Mouse (Mus musculus) heart, embryonic 11.5 days (tissue): ENCODE results near the gene M1ap. TPM values are rescaled to one million over a fixed set of nuclear protein-coding genes. Genes with fewer than 3 reads are reported as not detected.

Source experiments
- ATAC-seq: fragments of 200-750 bp; cut with Nextera tagmentation; replicated peaks from 2 replicates; pipeline ENCODE4 v1.8.0; 2017; ENCODE audit warnings: moderate library complexity; ENCODE audit not compliant: insufficient number of reproducible peaks, low FRiP score, low TSS enrichment
- H3K27ac ChIP-seq: fragments of 300-500 bp; sonication (generic); 2 replicates; pipeline ENCODE4 v1.5.1; 2014; ENCODE audit warnings: mild to moderate bottlenecking, low read depth, low read length
- H3K27me3 ChIP-seq: fragments of 300-500 bp; sonication (generic); 2 replicates; pipeline ENCODE4 v1.6.1; 2014; ENCODE audit warnings: mild to moderate bottlenecking, low read length, mixed read lengths; ENCODE audit not compliant: control insufficient read depth, insufficient read depth
- H3K36me3 ChIP-seq: fragments of 300-500 bp; sonication (generic); 2 replicates; pipeline ENCODE4 v1.6.1; 2014; ENCODE audit warnings: mild to moderate bottlenecking, low read length, moderate library complexity, mixed read lengths; ENCODE audit not compliant: control insufficient read depth, insufficient read depth
- H3K4me1 ChIP-seq: fragments of 300-500 bp; sonication (generic); 2 replicates; pipeline ENCODE4 v1.6.1; 2014; ENCODE audit warnings: low read length; ENCODE audit not compliant: control insufficient read depth, insufficient read depth
- H3K4me2 ChIP-seq: fragments of 300-500 bp; sonication (generic); 2 replicates; pipeline ENCODE4 v1.6.1; 2014; ENCODE audit warnings: mild to moderate bottlenecking, moderate library complexity
- H3K4me3 ChIP-seq: fragments of 300-500 bp; sonication (generic); 2 replicates; pipeline ENCODE4 v1.5.1; 2014; ENCODE audit warnings: low read depth, low read length
- H3K9ac ChIP-seq: fragments of 300-500 bp; sonication (generic); 2 replicates; pipeline ENCODE4 v1.6.1; 2014; ENCODE audit warnings: mild to moderate bottlenecking, low read depth, low read length, moderate library complexity
- H3K9me3 ChIP-seq: fragments of 300-500 bp; sonication (generic); replicated peaks from 2 replicates; pipeline ENCODE4 v1.6.1; 2016; ENCODE audit warnings: low read length; ENCODE audit not compliant: control insufficient read depth
- WGBS: fragments of 180-500 bp; shearing (Covaris S2); extraction: QIAGEN DNeasy Blood & Tissue Kit; methylation state at CpG from one replicate; pipeline ENCODE4 v1.1.7; 2014; ENCODE audit not compliant: insufficient replicate concordance; 5-methylcytosine and 5-hydroxymethylcytosine counted together
- polyA plus RNA-seq: library from polyadenylated mRNA; unstranded; fragments of >200 nt; fragmentation: Nextera tagmentation; extraction: Ambion mirVana; gene quantifications from 2 replicates; pipeline ENCODE4 v1.2.1, GENCODE M21; 2014

Gene M1ap
- polyA plus RNA-seq = 0.70 and 1.1 TPM in 2 replicates

DNA sequence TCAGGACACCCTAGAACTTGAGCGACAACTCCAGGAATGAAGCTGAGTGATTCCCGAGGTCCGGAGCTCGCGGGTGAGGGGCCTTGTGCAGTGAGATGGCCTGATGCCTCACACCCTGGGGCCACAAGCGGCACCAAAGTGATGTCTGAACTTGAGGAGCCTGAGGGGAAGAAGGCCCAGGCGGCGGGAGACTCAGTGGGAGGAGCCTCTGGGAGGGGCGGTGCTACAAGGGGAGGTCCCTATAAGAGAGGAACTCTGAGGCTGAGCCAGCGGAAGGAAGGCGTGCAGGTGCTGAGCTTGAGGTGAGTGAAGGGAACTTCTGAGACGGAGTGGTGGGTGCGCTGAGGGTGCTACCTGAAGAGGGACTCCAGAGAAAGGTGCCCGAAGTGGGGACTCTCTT, at the start of gene M1ap:
TSS of gene M1ap (plus strand) at position 252 of the 400 bp plus-strand sequence.
- no peak within 1 kb of the TSS for H3K4me3 ChIP-seq
- H3K36me3 ChIP-seq = no peaks in the 10 kb centered on the region
- H3K4me2 ChIP-seq = no peak within 1 kb of the TSS
- no peak for ATAC-seq
- H3K9me3 ChIP-seq = no peaks in the 10 kb centered on the region
- no peak within 1 kb of the TSS for H3K9ac ChIP-seq
- peaks cover 4% of the 10 kb centered on the region; the same call in 1 of the 2 replicates for H3K27me3 ChIP-seq
- 36% methylated on average over 14 of the region's 14 CpGs for WGBS
- H3K4me1 ChIP-seq = no peaks in the 10 kb centered on the region
- no peak within 1 kb of the TSS for H3K27ac ChIP-seq

- 0 out of 2 replicates have a peak, but pooled peaks have one; percentile 44 for ATAC-seq
- no peaks in the 10 kb centered on the region for H3K27me3 ChIP-seq
- no peak overlapping the region for H3K9ac ChIP-seq
- 44% methylated on average over 3 of the region's 3 CpGs for WGBS
- no peak overlapping the region for H3K4me2 ChIP-seq
- no peak overlapping the region for H3K4me3 ChIP-seq
- no peaks in the 10 kb centered on the region for H3K36me3 ChIP-seq
- H3K9me3 ChIP-seq = no peaks in the 10 kb centered on the region
- peaks cover 15% of the 10 kb centered on the region for H3K4me1 ChIP-seq
- H3K27ac ChIP-seq = peak overlapping the region; percentile 13; the same call in 1 of the 2 replicates
Measured at GRCm38 (mm10) chr6:82897311-82897710, 49.4 kb upstream of the M1ap start.

- no peak for ATAC-seq
- Histone ChIP-seq H3K27me3 (no peaks in the 10 kb centered on the region), H3K36me3 (no peaks in the 10 kb centered on the region), H3K27ac (no peak overlapping the region), H3K9ac (no peak overlapping the region), H3K4me3 (no peak overlapping the region), H3K4me1 (peaks cover 15% of the 10 kb centered on the region), H3K4me2 (no peak overlapping the region), H3K9me3 (no peaks in the 10 kb centered on the region)
- 72% methylated on average over 4 of the region's 4 CpGs for WGBS
Measured at GRCm38 (mm10) chr6:82898227-82898626, 48.5 kb upstream of the M1ap start.

DNA sequence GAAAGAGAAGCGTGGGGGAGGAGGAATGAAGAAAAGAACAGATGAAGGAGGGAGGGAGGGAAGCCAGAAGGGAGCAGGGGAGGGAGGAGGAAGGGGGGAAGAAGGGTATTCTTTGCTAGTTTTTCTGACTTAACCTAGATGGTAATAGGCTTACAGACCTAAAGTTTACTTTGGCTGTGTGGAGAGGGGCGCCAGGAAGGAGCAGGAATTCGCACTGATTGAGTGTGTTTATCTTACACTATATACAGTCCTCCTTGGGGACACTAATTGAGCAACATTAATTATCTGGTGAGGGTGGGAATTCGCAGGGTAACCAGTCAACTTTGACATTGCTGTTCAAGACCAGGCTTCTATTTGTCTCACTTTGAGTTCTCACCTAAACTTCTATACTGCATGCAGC, 48.0 kb upstream of the M1ap start:
- H3K4me2 ChIP-seq = no peak overlapping the region
- no peak overlapping the region for H3K9ac ChIP-seq
- no peaks in the 10 kb centered on the region for H3K9me3 ChIP-seq
- H3K27me3 ChIP-seq = no peaks in the 10 kb centered on the region
- 30% methylated on average over 4 of the region's 4 CpGs for WGBS
- no peak overlapping the region for H3K27ac ChIP-seq
- H3K4me3 ChIP-seq = no peak overlapping the region
- ATAC-seq = 0 out of 2 replicates have a peak, but pooled peaks have one; percentile 51
- H3K36me3 ChIP-seq = no peaks in the 10 kb centered on the region
- peaks cover 15% of the 10 kb centered on the region for H3K4me1 ChIP-seq

GRCm38 (mm10) chr6:82902559-82902958, 44.1 kb upstream of the M1ap start:
- Histone ChIP-seq H3K4me3 (no peak overlapping the region), H3K36me3 (no peaks in the 10 kb centered on the region), H3K9me3 (no peaks in the 10 kb centered on the region), H3K27me3 (0 out of 2 replicates have a peak, but pooled peaks cover 3% of the 10 kb centered on the region), H3K4me1 (peaks cover 10% of the 10 kb centered on the region), H3K27ac (no peak overlapping the region), H3K4me2 (no peak overlapping the region), H3K9ac (no peak overlapping the region)
- no peak for ATAC-seq
- 29% methylated on average over 8 of the region's 8 CpGs for WGBS

GRCm38 (mm10) chr6:82906985-82907384, 39.7 kb upstream of the M1ap start:
- Histone ChIP-seq H3K4me3 (no peak overlapping the region), H3K4me1 (no peaks in the 10 kb centered on the region), H3K9ac (no peak overlapping the region), H3K4me2 (no peak overlapping the region), H3K36me3 (no peaks in the 10 kb centered on the region), H3K9me3 (no peaks in the 10 kb centered on the region), H3K27ac (no peak overlapping the region), H3K27me3 (0 out of 2 replicates have a peak, but pooled peaks cover 3% of the 10 kb centered on the region)
- ATAC-seq = no peak
- WGBS = 78% methylated on average over 3 of the region's 3 CpGs

DNA sequence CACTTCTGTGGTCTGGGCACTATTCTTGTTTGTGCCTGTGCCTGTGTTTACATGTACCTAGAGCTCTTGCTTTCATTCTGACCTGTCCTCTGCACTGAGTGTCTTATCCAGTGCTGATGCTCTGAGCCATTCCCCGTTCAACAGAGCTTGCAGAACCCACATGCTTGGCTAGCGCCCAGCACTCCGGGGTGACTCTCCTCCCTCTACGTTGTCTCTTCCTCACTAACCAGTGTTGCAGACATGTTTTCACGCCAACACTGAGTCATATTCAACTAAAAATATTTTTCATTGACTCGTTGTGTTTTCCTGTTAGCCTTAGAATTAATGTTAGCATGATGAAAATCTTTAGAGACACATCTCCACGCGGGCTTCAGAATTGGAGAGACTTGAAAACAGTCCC, 38.7 kb upstream of the M1ap start:
- ATAC-seq = no peak
- Histone ChIP-seq H3K4me1 (no peaks in the 10 kb centered on the region), H3K27me3 (0 out of 2 replicates have a peak, but pooled peaks cover 3% of the 10 kb centered on the region), H3K9ac (no peak overlapping the region), H3K36me3 (no peaks in the 10 kb centered on the region), H3K27ac (no peak overlapping the region), H3K4me3 (no peak overlapping the region), H3K9me3 (no peaks in the 10 kb centered on the region), H3K4me2 (no peak overlapping the region)
- 83% methylated on average over 8 of the region's 8 CpGs for WGBS

DNA sequence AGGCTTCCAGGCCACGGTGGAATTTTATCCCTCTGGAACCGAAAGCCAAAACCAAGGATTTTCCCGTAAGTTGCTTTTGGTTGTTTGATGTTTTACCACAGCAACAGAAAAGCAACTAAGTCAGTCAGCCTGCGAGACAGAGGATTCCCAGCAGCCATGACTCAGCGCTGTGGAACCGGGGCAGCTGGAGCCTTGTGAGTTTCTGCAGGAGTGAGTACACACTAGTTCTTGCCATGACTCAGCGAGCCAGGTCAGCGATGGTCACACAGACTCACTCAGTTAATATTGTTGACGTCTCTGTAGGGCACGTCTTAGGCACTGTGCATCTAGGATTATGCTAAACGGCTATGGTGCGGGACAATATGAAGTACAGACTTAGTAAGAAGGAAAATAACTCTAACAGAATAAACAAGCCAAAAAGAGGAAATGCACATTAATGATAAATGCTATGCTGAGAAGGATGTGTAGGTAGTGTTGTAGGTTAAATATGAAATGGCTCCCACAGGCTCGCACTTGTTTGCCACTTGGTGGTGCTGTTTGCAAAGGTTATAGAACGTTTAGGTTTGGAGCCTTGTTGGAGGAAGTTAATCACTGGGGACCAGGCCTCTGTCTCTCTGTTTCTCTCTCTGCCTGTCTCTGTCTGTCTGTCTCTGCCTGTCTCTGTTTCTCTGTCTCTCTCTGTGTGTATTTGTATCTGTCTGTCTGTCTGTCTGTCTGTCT, 37.4 kb upstream of the M1ap start:
- Histone ChIP-seq H3K9me3 (no peaks in the 10 kb centered on the region), H3K9ac (no peak overlapping the region), H3K36me3 (no peaks in the 10 kb centered on the region), H3K27me3 (0 out of 2 replicates have a peak, but pooled peaks cover 5% of the 10 kb centered on the region), H3K4me2 (no peak overlapping the region), H3K27ac (no peak overlapping the region), H3K4me3 (no peak overlapping the region), H3K4me1 (no peaks in the 10 kb centered on the region)
- no peak for ATAC-seq
- WGBS = 58% methylated on average over 14 of the region's 14 CpGs

- ATAC-seq = no peak
- Histone ChIP-seq H3K9ac (no peak overlapping the region), H3K4me1 (no peaks in the 10 kb centered on the region), H3K36me3 (no peaks in the 10 kb centered on the region), H3K27ac (no peak overlapping the region), H3K27me3 (0 out of 2 replicates have a peak, but pooled peaks cover 3% of the 10 kb centered on the region), H3K9me3 (no peaks in the 10 kb centered on the region), H3K4me2 (no peak overlapping the region), H3K4me3 (no peak overlapping the region)
- WGBS = 80% methylated on average over 5 of the region's 5 CpGs
Measured at GRCm38 (mm10) chr6:82911303-82911702, 35.4 kb upstream of the M1ap start.
